Mouse (Mus musculus) liver, postnatal 0 days (tissue): ENCODE data around the gene Drp2.

ENCODE experiments used
- CTCF ChIP-seq: sonication (generic); IDR thresholded peaks from 2 replicates; pipeline ENCODE4 v1.5.1; 2016; ENCODE audit warnings: antibody characterized with exemption, low read depth
- EP300 ChIP-seq: IDR thresholded peaks from 2 replicates; pipeline ENCODE4 v1.6.1; 2016; ENCODE audit warnings: antibody characterized with exemption, low read depth, mild to moderate bottlenecking

GRCm38 (mm10) chrX:134366547-134366946 lies 37.8 kb upstream of the Drp2 start:
- TF ChIP-seq CTCF: no peak
- TF ChIP-seq EP300: no peak
